7 mouse cellular contexts compared by ENCODE assay signal in genomic region chr11:115814605-115815450, GRCm38 (mm10). TPM values are rescaled to one million over a fixed set of nuclear protein-coding genes. Genes with fewer than 3 reads are reported as not detected.
DNase-seq lines count a peak whose midpoint lies in the region; ATAC-seq and TF ChIP-seq lines count a peak whose summit lies in the region.

Gene Tsen54 (plus strand): TSS chr11:115814724.

- peaks cover 14% of the 10 kb centered on the region; the same call in 1 of the 2 replicates for H3K4me1 ChIP-seq in intestine, postnatal 0 days (replicated peaks; ENCODE audit: control insufficient read depth, insufficient read depth, low read length)
- H3K4me1 ChIP-seq in limb, embryonic 11.5 days (ENCODE audit: control insufficient read depth, insufficient read depth, low read length): peaks cover 18% of the 10 kb centered on the region
- H3K4me1 ChIP-seq in midbrain, embryonic 13.5 days (replicated peaks): peaks cover 52% of the 10 kb centered on the region
- H3K4me1 ChIP-seq in small intestine, adult 2 months (ENCODE audit: control insufficient read depth, insufficient read depth, insufficient read length, low read length): peaks cover 22% of the 10 kb centered on the region

- no peak for TF ChIP-seq CTCF in intestine, postnatal 0 days (IDR thresholded peaks at IDR 0.05; ENCODE audit: low read depth)
- no peak for TF ChIP-seq CTCF in small intestine, adult 2 months (IDR thresholded peaks at IDR 0.05; ENCODE audit: extremely low read depth, insufficient read length, insufficient replicate concordance, low read depth, low read length)

- peak; percentile 34; the same call in 1 of the 2 replicates for TF ChIP-seq POLR2A in small intestine, adult 2 months (IDR thresholded peaks at IDR 0.05; ENCODE audit: low read depth, low read length)

- peak within 1 kb of the TSS; percentile 64 for H3K9ac ChIP-seq in intestine, postnatal 0 days (ENCODE audit: low read depth, low read length)
- H3K9ac ChIP-seq in limb, embryonic 11.5 days (ENCODE audit: low read length): peak within 1 kb of the TSS; percentile 77
- H3K9ac ChIP-seq in midbrain, embryonic 13.5 days (replicated peaks): peak within 1 kb of the TSS; percentile 90

- peak within 1 kb of the TSS; percentile 99 for H3K4me2 ChIP-seq in intestine, postnatal 0 days (replicated peaks; ENCODE audit: low read depth)
- H3K4me2 ChIP-seq in limb, embryonic 11.5 days (ENCODE audit: low read depth, severe bottlenecking): peak within 1 kb of the TSS; percentile 92
- peak within 1 kb of the TSS; percentile 93 for H3K4me2 ChIP-seq in midbrain, embryonic 13.5 days (replicated peaks)

- peak within 1 kb of the TSS; percentile 68 for H3K27ac ChIP-seq in intestine, postnatal 0 days (ENCODE audit: low read depth, low read length)
- peak within 1 kb of the TSS; percentile 61; the same call in 1 of the 2 replicates for H3K27ac ChIP-seq in limb, embryonic 11.5 days (replicated peaks; ENCODE audit: low read depth, low read length)
- H3K27ac ChIP-seq in midbrain, embryonic 13.5 days: peak within 1 kb of the TSS; percentile 81
- H3K27ac ChIP-seq in small intestine, adult 2 months (ENCODE audit: insufficient read depth, low read depth, low read length): peak within 1 kb of the TSS; percentile 48

- peak within 1 kb of the TSS; percentile 83 for H3K4me3 ChIP-seq in intestine, postnatal 0 days (ENCODE audit: low read depth, low read length)
- peak within 1 kb of the TSS; percentile 96 for H3K4me3 ChIP-seq in limb, embryonic 11.5 days (ENCODE audit: low read depth, low read length)
- peak within 1 kb of the TSS; percentile 92 for H3K4me3 ChIP-seq in midbrain, embryonic 13.5 days (replicated peaks)
- H3K4me3 ChIP-seq in small intestine, adult 2 months (ENCODE audit: low read depth, low read length): peak within 1 kb of the TSS; percentile 94

- H3K27me3 ChIP-seq in intestine, postnatal 0 days (replicated peaks; ENCODE audit: control insufficient read depth, insufficient read depth, low read length): no peaks in the 10 kb centered on the region
- no peaks in the 10 kb centered on the region for H3K27me3 ChIP-seq in limb, embryonic 11.5 days (ENCODE audit: control insufficient read depth, insufficient read depth, low read length)
- no peaks in the 10 kb centered on the region for H3K27me3 ChIP-seq in midbrain, embryonic 13.5 days
- H3K27me3 ChIP-seq in small intestine, adult 2 months (ENCODE audit: control insufficient read depth, insufficient read depth, low read length): no peaks in the 10 kb centered on the region

- ATAC-seq in intestine, postnatal 0 days: peak; percentile 58
- ATAC-seq in limb, embryonic 11.5 days (ENCODE audit: insufficient number of reproducible peaks, low FRiP score, low TSS enrichment, low read depth): peak; percentile 37
- ATAC-seq in midbrain, embryonic 13.5 days: peak; percentile 57

- H3K9me3 ChIP-seq in intestine, postnatal 0 days (ENCODE audit: control insufficient read depth): no peaks in the 10 kb centered on the region
- H3K9me3 ChIP-seq in limb, embryonic 11.5 days (ENCODE audit: control insufficient read depth, low read length): no peaks in the 10 kb centered on the region
- no peaks in the 10 kb centered on the region for H3K9me3 ChIP-seq in midbrain, embryonic 13.5 days

- peak; percentile 94 for DNase-seq in adrenal gland, adult 2 months
- DNase-seq in embryo, embryonic 11 days: peak; percentile 88
- no peak for DNase-seq in gonadal fat pad, adult 2 months (ENCODE audit: low read depth)
- DNase-seq in limb, embryonic 11.5 days (ENCODE audit: low spot score): peak; percentile 90

- under 1% methylated on average over 84 of the region's 84 CpGs for WGBS in intestine, postnatal 0 days
- WGBS in limb, embryonic 11.5 days: under 1% methylated on average over 78 of the region's 84 CpGs
- WGBS in midbrain, embryonic 13.5 days: 0% methylated on average over 71 of the region's 84 CpGs
- WGBS in small intestine, adult 2 months: under 1% methylated on average over 84 of the region's 84 CpGs

- peaks cover 23% of the 10 kb centered on the region; the same call in 1 of the 2 replicates for H3K36me3 ChIP-seq in intestine, postnatal 0 days (ENCODE audit: control insufficient read depth, insufficient read depth)
- peaks cover 5% of the 10 kb centered on the region; the same call in 1 of the 2 replicates for H3K36me3 ChIP-seq in limb, embryonic 11.5 days (ENCODE audit: control insufficient read depth, insufficient read depth, low read length)
- peaks cover 37% of the 10 kb centered on the region for H3K36me3 ChIP-seq in midbrain, embryonic 13.5 days
- peaks cover 15% of the 10 kb centered on the region for H3K36me3 ChIP-seq in small intestine, adult 2 months (ENCODE audit: control insufficient read depth, insufficient read depth, low read length)

RNA-seq across cellular contexts. Expression of gene Tsen54, which starts in this region (rescaled TPM):
- total RNA-seq in adrenal gland, adult 2 months (2021): 10 to 100 TPM; 15.8 to 20.7 TPM
- 43.9 and 61.6 TPM in 2 replicates for polyA plus RNA-seq in adrenal gland, adult 2 months (2012; rRNA removed)
- 22.6 and 24.1 TPM in 2 replicates for polyA plus RNA-seq in gonadal fat pad, adult 2 months (2012; rRNA removed)
- polyA plus RNA-seq in intestine, postnatal 0 days (2015; fragmentation: Nextera tagmentation; extraction: Ambion mirVana): 16.7 and 17.0 TPM in 2 replicates
- 29.2 and 32.8 TPM in 2 replicates for polyA plus RNA-seq in limb, embryonic 11.5 days (2014; fragmentation: Nextera tagmentation; extraction: Ambion mirVana)
- 24.8 and 25.8 TPM in 2 replicates for polyA plus RNA-seq in midbrain, embryonic 13.5 days (2015; fragmentation: Nextera tagmentation; extraction: Ambion mirVana)
- polyA plus RNA-seq in small intestine, adult 2 months (2012; rRNA removed): 24.3 and 40.8 TPM in 2 replicates
